In genomic region chr13:34993983-34994811, GRCm38 (mm10) we compare ENCODE assay signal across 8 mouse cellular contexts. TPM values are rescaled to one million over a fixed set of nuclear protein-coding genes. Genes with fewer than 3 reads are reported as not detected.
DNase-seq lines count a peak whose midpoint lies in the region; ATAC-seq and TF ChIP-seq lines count a peak whose summit lies in the region.

No protein-coding gene starts in this region.

- peaks cover 6% of the 10 kb centered on the region; the same call in 1 of the 2 replicates for H3K36me3 ChIP-seq in hindbrain, postnatal 0 days (ENCODE audit: insufficient read depth, low read length)

- under 1% methylated on average over 33 of the region's 33 CpGs for WGBS in hindbrain, postnatal 0 days

- peak; percentile 98 for DNase-seq in ZHBTc4 (ENCODE audit: low read depth, low spot score)
- peak; percentile 97 for DNase-seq in gastrocnemius, adult 2 months
- DNase-seq in hindbrain, postnatal 0 days (ENCODE audit: low spot score), result peak; percentile 97
- peak; percentile 81 to 86 for DNase-seq in left cerebral cortex, adult 2 months (ENCODE audit: extremely low spot score in 1 of 2, low spot score in 2 of 2)
- peak; percentile 79 to 83 for DNase-seq in right cerebral cortex, adult 2 months (ENCODE audit: low spot score in 2 of 2)
- peak; percentile 96 for DNase-seq in urinary bladder, postnatal 14 days (ENCODE audit: low spot score)

- intact Hi-C loops in gastrocnemius, adult 2 months (cut with DNase I), result loop anchor here (10.0 kb wide), 2 partner anchors 119 to 751 kb away; partner anchors contain the start of gene Prpf4b
- intact Hi-C loops in left cerebral cortex, adult 2 months (cut with DNase I), result no loop called here

- H3K27ac ChIP-seq in gastrocnemius, adult 2 months, result peak overlapping the region; percentile 98
- peak overlapping the region; percentile 91 for H3K27ac ChIP-seq in hindbrain, postnatal 0 days
- H3K27ac ChIP-seq in left cerebral cortex, adult 2 months, result peak overlapping the region; percentile 60

- no peak for TF ChIP-seq CTCF in gastrocnemius, adult 2 months (IDR thresholded peaks at IDR 0.05)
- no peak for TF ChIP-seq CTCF in hindbrain, postnatal 0 days (IDR thresholded peaks at IDR 0.05; ENCODE audit: low read depth)
- TF ChIP-seq CTCF in left cerebral cortex, adult 2 months (IDR thresholded peaks at IDR 0.05), result no peak

- peak overlapping the region; percentile 89 for H3K4me3 ChIP-seq in gastrocnemius, adult 2 months
- H3K4me3 ChIP-seq in hindbrain, postnatal 0 days (ENCODE audit: low read length), result peak overlapping the region; percentile 65
- H3K4me3 ChIP-seq in left cerebral cortex, adult 2 months, result peak overlapping the region; percentile 63

- H3K27me3 ChIP-seq in hindbrain, postnatal 0 days (ENCODE audit: insufficient read depth, low read length), result no peaks in the 10 kb centered on the region

- H3K4me1 ChIP-seq in hindbrain, postnatal 0 days (ENCODE audit: insufficient read depth, low read length), result 0 out of 2 replicates have a peak, but pooled peaks cover 3% of the 10 kb centered on the region

- peak overlapping the region; percentile 79 for H3K9ac ChIP-seq in hindbrain, postnatal 0 days (replicated peaks; ENCODE audit: low read length)

- H3K9me3 ChIP-seq in hindbrain, postnatal 0 days (ENCODE audit: low read length), result no peaks in the 10 kb centered on the region

- H3K4me2 ChIP-seq in hindbrain, postnatal 0 days (ENCODE audit: low read depth, low read length), result peak overlapping the region; percentile 69

- ATAC-seq in common myeloid progenitor, adult 5-6 weeks (replicated peaks; ENCODE audit: low read depth, poor library complexity, severe bottlenecking), result peak; percentile 93
- ATAC-seq in hindbrain, postnatal 0 days, result peak; percentile 97
- peak; percentile 95 for ATAC-seq in megakaryocyte, adult 5-6 weeks (ENCODE audit: poor library complexity, severe bottlenecking)

RNA-seq across cellular contexts. Expression of gene Eci3, which starts 30.6 kb away (rescaled TPM):
- not detected in 2 replicates for total RNA-seq in common myeloid progenitor, adult 5-6 weeks (2017)
- total RNA-seq in gastrocnemius, adult 2 months (2021), result under 1 TPM; 0.64 to 0.73 TPM
- total RNA-seq in hindbrain, postnatal 0 days (2014; rRNA removed), result 1.3 TPM in 1 of 2 replicates, not detected in the other
- polyA plus RNA-seq in hindbrain, postnatal 0 days (2015; fragmentation: Nextera tagmentation; extraction: Ambion mirVana), result 0.80 and 1.2 TPM in 2 replicates
- total RNA-seq in left cerebral cortex, adult 2 months (2021), result under 1 TPM; 0.44 to 0.66 TPM
- not detected in 2 replicates for total RNA-seq in megakaryocyte, adult 5-6 weeks (2015)
- not detected in 2 replicates for total RNA-seq in megakaryocyte, adult 5-6 weeks (2017)

RNA-seq across cellular contexts. Expression of gene Eci2, which starts 32.7 kb away (rescaled TPM):
- 76.6 and 80.0 TPM in 2 replicates for total RNA-seq in common myeloid progenitor, adult 5-6 weeks (2017)
- 100 to 1,000 TPM in 1 of 2 experiments, 10 to 100 TPM in 1; 83.2 to 106 TPM for total RNA-seq in gastrocnemius, adult 2 months (2021)
- total RNA-seq in hindbrain, postnatal 0 days (2014; rRNA removed), result 94.0 and 95.6 TPM in 2 replicates
- 136 and 143 TPM in 2 replicates for polyA plus RNA-seq in hindbrain, postnatal 0 days (2015; fragmentation: Nextera tagmentation; extraction: Ambion mirVana)
- total RNA-seq in left cerebral cortex, adult 2 months (2021), result 10 to 100 TPM; 39.4 to 41.5 TPM
- total RNA-seq in megakaryocyte, adult 5-6 weeks (2015), result 57.2 and 64.4 TPM in 2 replicates
- total RNA-seq in megakaryocyte, adult 5-6 weeks (2017), result 38.5 and 47.9 TPM in 2 replicates

Comparison
In these comparisons a context has a peak if more than half of its experiments do, and no peak if none do; other contexts are left out.
1. Peak in every context shown above with its lines: DNase-seq, ATAC-seq, H3K4me3 ChIP-seq and H3K27ac ChIP-seq.